Mouse (Mus musculus) stomach, postnatal 0 days (tissue): ENCODE measurements at regions not wholly inside any gene's neighbourhood (a gene's known extent, or its start where the extent isn't known, plus 50 kb on each side); places are given as distances from the start of the nearest gene placed in this dataset.

ENCODE experiments used
- CTCF ChIP-seq: IDR thresholded peaks from 2 replicates; pipeline ENCODE4 v1.5.1; 2016; ENCODE audit warnings: antibody characterized with exemption, low read depth, mild to moderate bottlenecking, moderate library complexity
- EP300 ChIP-seq: optimal IDR thresholded peaks from 2 replicates; pipeline ENCODE3; 2016; ENCODE audit warnings: antibody characterized with exemption

DNA sequence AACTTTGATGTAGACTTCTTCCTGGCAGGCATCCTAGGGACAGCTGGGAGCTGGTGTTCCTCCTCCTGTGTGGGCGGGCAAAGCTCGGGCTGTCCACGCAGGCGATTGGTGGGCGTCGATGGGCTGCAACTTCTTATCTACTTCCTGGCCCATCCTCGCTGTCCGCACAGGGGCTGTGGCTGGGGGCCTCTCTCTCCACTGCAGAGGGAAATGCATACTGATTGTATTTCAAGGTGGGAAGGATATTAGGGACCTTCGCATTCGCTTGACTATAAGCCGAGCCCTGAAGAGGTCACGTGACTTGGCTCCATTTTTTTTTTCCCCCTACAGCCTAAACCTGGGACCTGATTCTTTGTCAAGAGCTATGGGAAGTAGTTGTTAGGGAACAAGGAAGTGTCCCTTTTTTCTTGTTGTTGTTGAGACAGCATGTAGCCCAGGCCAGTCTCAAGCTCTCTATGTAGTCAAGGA lies 164.4 kb upstream of the Ubr2 start:
- peak; percentile 6; the same call in 1 of the 2 replicates for TF ChIP-seq CTCF
- no peak for TF ChIP-seq EP300
